Mouse (Mus musculus): Measurements from ENCODE around the gene Gm10447.

- TF ChIP-seq CTCF (IDR thresholded peaks at IDR 0.05; ENCODE audit: control insufficient read depth, insufficient read depth, insufficient read length), result no peak
- TF ChIP-seq MYOG (IDR thresholded peaks at IDR 0.05; ENCODE audit: control insufficient read depth, extremely low read depth, insufficient read length), result no peak
- TF ChIP-seq USF1 (IDR thresholded peaks at IDR 0.05; ENCODE audit: low read depth), result no peak
Observed at GRCm38 (mm10) chr11:53428716-53429057, 28.2 kb downstream of the Gm10447 start.
